Mouse (Mus musculus) brain, embryonic 14.5 days (tissue): ENCODE results near the gene Cln6. TPM values are rescaled to one million over a fixed set of nuclear protein-coding genes. Genes with fewer than 3 reads are reported as not detected.

Experiments
- DNase-seq: peaks from one replicate; pipeline ENCODE4 v3.0.0-alpha.2; 2011; ENCODE audit warnings: low read depth
- CTCF ChIP-seq: fragments of 200-500 bp; IDR thresholded peaks from 2 replicates; pipeline ENCODE4 v1.5.1; 2012; ENCODE audit warnings: inconsistent platforms, mild to moderate bottlenecking, moderate library complexity, borderline replicate concordance; ENCODE audit not compliant: insufficient read depth, insufficient read length; ENCODE audit errors: extremely low read depth
- POLR2A ChIP-seq: fragments of 200-500 bp; IDR thresholded peaks from 2 replicates; pipeline ENCODE4 v1.6.1; 2012; ENCODE audit warnings: mild to moderate bottlenecking, inconsistent platforms, borderline replicate concordance; ENCODE audit not compliant: poor library complexity, insufficient read depth, insufficient read length, severe bottlenecking; ENCODE audit errors: extremely low read depth
- polyA plus RNA-seq: library from polyadenylated mRNA; depleted of rRNA; stranded (reverse); fragments of >200 nt; gene quantifications from 2 replicates; pipeline ENCODE4 v1.2.3, GENCODE M21; 2012; rRNA removed

Cln6 gene
- polyA plus RNA-seq, 1 experiment, result 13.8 TPM

DNA sequence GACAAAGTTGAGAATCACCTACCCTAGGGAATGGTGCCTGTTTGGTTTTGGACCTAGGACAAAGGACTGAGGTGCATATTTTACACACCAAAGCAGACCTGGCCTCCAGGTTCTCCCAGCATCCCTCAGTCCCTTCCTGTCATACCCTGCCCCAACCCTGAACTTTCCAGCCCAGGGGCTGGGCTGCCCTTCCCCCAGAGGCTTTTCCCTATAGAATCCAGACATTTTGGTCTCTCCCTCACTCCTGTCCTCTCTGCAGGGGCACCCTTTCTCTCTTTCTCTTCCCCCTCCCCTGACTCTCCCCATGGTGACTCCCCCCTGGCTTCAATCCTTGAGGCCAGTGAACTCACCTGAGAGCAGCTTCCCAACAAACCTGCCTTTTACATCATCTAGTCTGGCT, 32.1 kb downstream of the Cln6 start:
- TF ChIP-seq CTCF, result no peak
- no peak for TF ChIP-seq POLR2A
- no peak for DNase-seq

DNA sequence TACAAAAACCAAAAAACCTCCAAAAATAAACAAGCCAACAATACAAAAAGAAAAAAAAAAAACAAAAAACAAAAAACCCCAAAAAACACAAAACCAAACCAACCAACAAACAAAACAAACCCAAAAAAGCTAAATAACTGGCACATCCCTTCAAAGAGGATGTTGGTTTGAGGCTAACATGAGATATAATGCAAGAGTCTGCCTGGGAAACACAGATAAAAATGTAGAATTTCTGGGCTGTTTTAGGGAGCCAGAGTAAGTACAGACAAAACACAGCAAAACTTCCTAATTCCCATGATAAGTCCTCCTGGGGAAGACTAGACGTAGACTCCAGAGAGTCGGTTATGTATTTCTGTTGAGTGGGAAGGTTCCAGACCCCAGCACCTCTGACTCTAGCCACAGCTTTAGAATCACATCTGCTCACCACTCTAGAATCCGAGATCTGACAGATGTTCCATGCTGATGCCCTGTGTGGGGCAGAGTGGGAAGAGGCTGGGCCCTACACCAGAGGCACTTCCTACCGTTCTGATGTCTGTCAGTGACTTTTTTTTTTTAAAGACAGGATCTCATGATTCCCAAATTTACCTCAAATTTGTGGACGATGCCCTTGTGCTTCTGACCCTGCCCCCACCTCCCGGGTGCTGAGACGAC, 38.5 kb downstream of the Cln6 start:
- no peak for DNase-seq
- TF ChIP-seq CTCF, result no peak
- TF ChIP-seq POLR2A, result no peak

DNA sequence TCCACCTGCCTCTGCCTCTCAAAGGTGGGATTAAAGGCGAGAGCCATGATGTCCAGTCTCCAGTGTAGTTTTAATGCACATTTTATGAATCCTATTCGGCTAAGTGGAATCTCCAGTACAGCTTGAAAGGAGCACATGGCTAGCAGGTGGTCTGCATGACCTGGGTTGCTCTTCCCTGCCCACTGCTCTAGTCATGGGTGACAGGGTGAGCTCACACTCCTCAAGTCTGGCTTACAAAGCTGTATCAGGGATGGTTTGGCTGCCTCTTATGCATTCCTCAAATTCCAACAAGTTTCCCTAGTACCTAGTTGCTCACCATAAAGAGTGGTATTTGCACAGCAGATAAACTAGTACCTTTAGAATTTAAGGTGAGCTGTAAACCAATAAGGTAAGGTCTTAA, 39.2 kb downstream of the Cln6 start:
- TF ChIP-seq POLR2A (no peak), CTCF (no peak)
- no peak for DNase-seq

DNA sequence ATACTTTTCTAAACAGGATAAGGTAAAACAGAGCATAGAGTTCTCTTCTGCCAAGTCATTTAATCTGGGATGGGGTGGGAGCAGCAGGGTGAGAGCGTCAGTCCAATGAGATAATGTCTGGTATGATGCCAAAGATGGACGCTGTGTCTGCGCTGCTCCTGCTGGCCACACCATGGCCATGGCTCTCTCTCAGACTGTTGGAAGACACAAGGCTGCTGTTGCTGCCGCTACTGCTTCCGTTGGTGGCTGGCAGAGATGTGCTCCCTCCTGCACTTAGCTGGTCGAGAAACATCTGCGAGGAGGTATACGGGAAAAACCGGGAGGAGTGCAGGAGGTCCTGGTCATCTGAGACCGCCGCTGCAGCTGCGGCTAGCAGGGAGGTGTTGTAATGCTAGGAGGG, 43.3 kb downstream of the Cln6 start:
- TF ChIP-seq POLR2A, result no peak
- DNase-seq, result no peak

DNA sequence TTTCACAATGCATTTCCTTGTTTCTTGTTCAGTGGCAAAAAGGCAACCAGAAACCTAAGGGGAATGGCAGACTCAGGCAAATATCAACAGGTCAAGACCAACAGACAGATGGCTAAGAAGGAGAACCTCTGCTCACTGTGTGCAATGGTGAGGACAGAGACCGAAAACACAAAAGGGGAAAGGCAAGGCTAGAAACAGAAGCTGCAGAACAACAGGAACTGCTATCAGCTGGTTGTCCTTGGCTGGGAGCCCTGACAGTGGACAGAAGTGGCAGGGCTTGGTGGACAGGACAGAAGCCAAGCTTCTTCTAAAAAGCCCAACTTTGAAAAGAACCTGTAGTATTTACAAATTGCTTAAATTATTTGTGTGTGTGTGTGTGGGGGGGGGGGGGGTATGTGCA, 55.9 kb downstream of the Cln6 start:
- DNase-seq, result no peak
- TF ChIP-seq CTCF (no peak), POLR2A (no peak)

Other genes starting within 250 kb of the Cln6 start
- gene Itga11, start 161.0 kb upstream of the Cln6 start, polyA plus RNA-seq, result 1.8 and 4.2 TPM in 2 replicates
- gene Fem1b, start 26.9 kb upstream of the Cln6 start, polyA plus RNA-seq, result 48.8 and 89.5 TPM in 2 replicates
- 6.8 and 13.3 TPM in 2 replicates for gene Calml4, start 19.3 kb downstream of the Cln6 start, polyA plus RNA-seq
- gene Pias1, start 149.1 kb downstream of the Cln6 start, polyA plus RNA-seq, result 35.1 and 41.2 TPM in 2 replicates